Mouse (Mus musculus) embryonic fibroblast, embryonic 13.5 days (primary cell): ENCODE results near the gene Ssh1. TPM values are rescaled to one million over a fixed set of nuclear protein-coding genes. Genes with fewer than 3 reads are reported as not detected.

Experiments used
- H3K27ac ChIP-seq: 2 replicates; pipeline ENCODE4 v1.5.1; 2012; ENCODE audit warnings: low read length, control low read depth, inconsistent platforms; ENCODE audit not compliant: insufficient read depth
- H3K4me1 ChIP-seq: 2 replicates; pipeline ENCODE4 v1.6.1; 2011; ENCODE audit warnings: low read length; ENCODE audit not compliant: control insufficient read depth, insufficient read depth
- H3K4me3 ChIP-seq: 2 replicates; pipeline ENCODE4 v1.5.1; 2011; ENCODE audit warnings: mild to moderate bottlenecking, control low read depth, low read length; ENCODE audit not compliant: insufficient read depth
- CTCF ChIP-seq: IDR thresholded peaks from 2 replicates; pipeline ENCODE4 v1.5.1; 2011; ENCODE audit warnings: mild to moderate bottlenecking, control low read depth, low read length, moderate library complexity, borderline replicate concordance; ENCODE audit not compliant: insufficient read depth
- POLR2A ChIP-seq: IDR thresholded peaks from 2 replicates; pipeline ENCODE4 v1.6.1; 2011; ENCODE audit warnings: low read depth, mild to moderate bottlenecking, control low read depth, low read length, moderate library complexity
- polyA plus RNA-seq: library from polyadenylated mRNA; stranded (reverse); fragments of >200 nt; gene quantifications from 2 replicates; pipeline ENCODE4 v1.2.4, GENCODE M21; 2011; ENCODE audit warnings: low read depth; ENCODE audit not compliant: missing spikeins, insufficient read length

Gene Ssh1
- polyA plus RNA-seq, 1 experiment: 22.9 TPM

DNA sequence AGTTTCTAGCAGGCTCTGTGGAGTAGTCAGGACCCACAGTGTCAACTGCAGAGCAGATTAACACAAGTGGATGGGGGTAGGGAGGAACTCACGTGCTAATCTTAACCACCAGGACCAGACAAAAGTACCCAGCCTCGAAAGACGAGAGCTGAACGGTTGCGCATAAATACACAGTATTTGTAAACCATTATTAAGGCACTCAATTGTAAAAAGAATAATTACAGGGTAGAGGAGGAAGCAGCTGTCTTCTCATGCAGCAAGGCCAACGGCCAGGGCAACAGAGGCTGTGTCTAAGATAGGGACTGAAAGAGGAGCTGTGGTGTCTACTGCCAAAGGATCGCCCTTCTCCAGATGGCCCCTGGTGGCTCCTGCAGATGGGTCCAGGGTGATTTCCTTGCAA, 56.0 kb downstream of the Ssh1 start:
- TF ChIP-seq POLR2A: no peak
- TF ChIP-seq CTCF: no peak
- Histone ChIP-seq H3K4me1 (no peaks in the 10 kb centered on the region), H3K27ac (no peak overlapping the region), H3K4me3 (no peak overlapping the region)

DNA sequence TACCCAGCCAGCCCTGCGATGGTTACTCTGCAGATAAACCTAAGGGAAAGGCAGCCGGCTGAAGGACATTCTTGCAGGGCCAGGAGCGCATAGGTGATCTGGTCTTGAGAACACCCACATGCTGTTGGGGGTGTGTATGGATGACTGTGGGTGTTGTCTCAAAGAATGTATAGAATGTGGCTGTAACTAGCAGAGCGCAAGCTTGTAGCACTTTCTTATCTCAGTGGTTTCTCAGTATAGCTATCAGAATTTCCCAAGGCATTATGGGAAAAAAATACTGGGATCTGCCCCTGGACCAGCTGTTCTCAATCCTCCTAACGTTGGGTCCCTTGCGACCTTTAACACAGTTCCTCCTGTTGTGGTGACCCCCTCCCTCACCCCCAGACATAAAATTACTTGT, 59.8 kb downstream of the Ssh1 start:
- no peak for TF ChIP-seq CTCF
- TF ChIP-seq POLR2A: no peak
- no peak overlapping the region for H3K4me3 ChIP-seq
- peaks cover 15% of the 10 kb centered on the region for H3K4me1 ChIP-seq
- H3K27ac ChIP-seq: no peak overlapping the region

- Histone ChIP-seq H3K4me1 (peaks cover 15% of the 10 kb centered on the region), H3K4me3 (no peak overlapping the region), H3K27ac (no peak overlapping the region)
- no peak for TF ChIP-seq CTCF
- TF ChIP-seq POLR2A: no peak
Observed at GRCm38 (mm10) chr5:113933480-113933879, 60.2 kb downstream of the Ssh1 start.

GRCm38 (mm10) chr5:113932310-113932709, 61.4 kb downstream of the Ssh1 start:
- H3K4me3 ChIP-seq: no peak overlapping the region
- no peak for TF ChIP-seq CTCF
- TF ChIP-seq POLR2A: no peak
- H3K4me1 ChIP-seq: peaks cover 15% of the 10 kb centered on the region
- no peak overlapping the region for H3K27ac ChIP-seq

- peaks cover 15% of the 10 kb centered on the region for H3K4me1 ChIP-seq
- no peak for TF ChIP-seq POLR2A
- TF ChIP-seq CTCF: no peak
- H3K4me3 ChIP-seq: no peak overlapping the region
- H3K27ac ChIP-seq: peak overlapping the region; percentile 9; the same call in 1 of the 2 replicates
Observed at GRCm38 (mm10) chr5:113930648-113931609, 62.8 kb downstream of the Ssh1 start.

DNA sequence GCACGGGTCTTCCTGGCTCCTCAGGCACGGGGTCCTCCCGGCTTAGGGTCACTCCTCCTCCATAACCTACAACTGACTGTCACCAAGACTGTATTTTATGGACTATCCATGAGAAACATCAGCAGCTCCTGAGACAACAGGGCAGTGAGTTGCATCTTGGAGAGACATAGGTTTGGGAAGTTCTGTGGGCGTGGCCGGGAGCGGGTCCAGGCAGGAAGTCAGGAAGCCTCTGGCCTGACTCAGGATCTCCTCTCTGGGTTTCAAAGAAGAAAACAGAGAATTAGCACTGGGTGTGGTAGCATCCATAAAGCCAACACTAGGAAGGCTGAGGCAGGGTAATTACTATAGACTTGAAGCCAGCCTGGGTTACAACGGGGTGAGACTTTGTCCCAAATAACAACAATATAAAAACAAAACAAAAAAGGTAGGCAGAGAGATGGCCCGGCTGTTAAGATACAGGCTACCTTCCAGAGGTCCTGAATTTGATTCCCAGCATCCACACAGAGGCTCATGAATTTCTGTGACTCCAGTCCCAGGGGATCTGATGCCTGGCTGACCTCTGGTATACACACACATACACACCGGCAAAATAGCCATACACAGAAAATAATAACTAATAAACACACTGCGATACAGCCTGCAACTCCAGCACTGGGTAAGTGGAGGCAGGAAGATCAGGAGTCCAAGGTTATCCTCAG, 63.6 kb downstream of the Ssh1 start:
- TF ChIP-seq CTCF (no peak), POLR2A (no peak)
- Histone ChIP-seq H3K27ac (peak overlapping the region; percentile 9; the same call in 1 of the 2 replicates), H3K4me3 (no peak overlapping the region), H3K4me1 (peaks cover 15% of the 10 kb centered on the region)

- H3K27ac ChIP-seq: 0 out of 2 replicates have a peak overlapping the region, but pooled peaks have one; percentile 8
- H3K4me3 ChIP-seq: no peak overlapping the region
- H3K4me1 ChIP-seq: peaks cover 15% of the 10 kb centered on the region
- no peak for TF ChIP-seq POLR2A
- TF ChIP-seq CTCF: no peak
Observed at GRCm38 (mm10) chr5:113929526-113929925, 64.2 kb downstream of the Ssh1 start.

- Histone ChIP-seq H3K4me1 (peaks cover under 1% of the 10 kb centered on the region; the same call in 1 of the 2 replicates), H3K4me3 (no peak overlapping the region), H3K27ac (no peak overlapping the region)
- no peak for TF ChIP-seq POLR2A
Observed at GRCm38 (mm10) chr5:113924608-113925007, 69.1 kb downstream of the Ssh1 start.

- no peak overlapping the region for H3K27ac ChIP-seq
Observed at GRCm38 (mm10) chr5:113921310-113922166, 72.2 kb downstream of the Ssh1 start.

More at GRCm38 (mm10) chr5:113921310-113922166, 72.2 kb downstream of the Ssh1 start:
- Histone ChIP-seq H3K4me1 (peaks cover 4% of the 10 kb centered on the region; the same call in 1 of the 2 replicates), H3K4me3 (no peak overlapping the region)
- TF ChIP-seq POLR2A (no peak), CTCF (no peak)
